Mouse (Mus musculus): ENCODE data around the gene Pip4k2a.
"Not testable (repeated sequence)": the region's sequence is repeated elsewhere in the genome, so short reads cannot be mapped to it uniquely, and the experiment has no call there.

Pip4k2a gene

DNA sequence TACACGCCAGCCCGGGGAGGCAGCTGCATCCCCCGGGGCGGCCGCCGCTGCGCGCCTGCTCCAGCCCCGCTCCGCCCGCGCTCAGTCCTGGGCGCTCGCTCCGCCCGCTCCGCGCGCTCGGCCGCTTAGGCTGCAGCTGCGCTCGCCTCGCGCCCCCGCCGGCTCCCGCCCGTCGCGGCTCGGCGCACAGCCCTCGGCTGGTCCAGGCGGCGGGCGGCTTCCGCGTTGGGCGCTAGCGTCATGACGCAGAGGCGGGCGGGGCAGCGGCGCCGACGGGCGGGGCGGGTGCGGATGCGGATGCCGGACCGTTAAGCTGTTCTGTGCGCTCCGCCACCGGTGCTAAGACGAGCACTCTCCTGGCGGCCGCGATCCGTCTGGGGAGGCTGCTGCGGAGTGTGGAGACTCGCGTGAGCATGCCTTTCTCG lies at the start of gene Pip4k2a, which contains the start of gene 4930426L09Rik:
TSS of gene Pip4k2a (minus strand) at position 73 of the 425 bp plus-strand sequence.
TSS of gene 4930426L09Rik (plus strand) at position 290 of the 425 bp plus-strand sequence.
- DNase-seq: peak; percentile 87

- DNase-seq: no peak
These were observed 40.1 kb upstream of the Pip4k2a start for GRCm38 (mm10) chr2:19037907-19038570.

DNA sequence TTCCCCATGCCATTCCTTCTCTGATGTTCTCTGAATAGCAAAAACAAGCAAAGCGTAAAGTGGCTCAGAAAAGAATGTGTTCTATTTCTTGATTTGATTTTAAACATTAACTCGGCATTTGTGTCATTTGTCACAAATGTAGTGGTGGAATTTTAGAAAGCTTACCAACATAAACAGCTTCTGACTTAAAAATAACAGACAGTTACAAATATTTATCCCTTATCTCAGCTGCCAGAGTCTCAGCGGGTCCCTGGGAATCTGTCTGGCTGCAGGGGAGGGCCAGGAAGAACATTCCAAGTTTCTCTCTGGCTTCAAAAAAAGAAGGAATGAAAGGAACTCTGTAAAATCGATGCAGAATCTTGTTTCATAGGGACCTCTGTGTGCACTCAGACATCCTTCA lies 39.5 kb upstream of the Pip4k2a start:
- peak; percentile 11 for DNase-seq

GRCm38 (mm10) chr2:19024807-19025206 lies 26.9 kb upstream of the Pip4k2a start:
- DNase-seq: no peak

GRCm38 (mm10) chr2:19018034-19018433 lies 20.1 kb upstream of the Pip4k2a start:
- DNase-seq: no peak

- no peak for DNase-seq
These were observed 18.9 kb upstream of the Pip4k2a start for GRCm38 (mm10) chr2:19016839-19017238.

- no peak for DNase-seq
These were observed 18.4 kb upstream of the Pip4k2a start for GRCm38 (mm10) chr2:19016348-19016747.

- no peak for DNase-seq
These were observed 13.5 kb upstream of the Pip4k2a start for GRCm38 (mm10) chr2:19011443-19011842.

DNA sequence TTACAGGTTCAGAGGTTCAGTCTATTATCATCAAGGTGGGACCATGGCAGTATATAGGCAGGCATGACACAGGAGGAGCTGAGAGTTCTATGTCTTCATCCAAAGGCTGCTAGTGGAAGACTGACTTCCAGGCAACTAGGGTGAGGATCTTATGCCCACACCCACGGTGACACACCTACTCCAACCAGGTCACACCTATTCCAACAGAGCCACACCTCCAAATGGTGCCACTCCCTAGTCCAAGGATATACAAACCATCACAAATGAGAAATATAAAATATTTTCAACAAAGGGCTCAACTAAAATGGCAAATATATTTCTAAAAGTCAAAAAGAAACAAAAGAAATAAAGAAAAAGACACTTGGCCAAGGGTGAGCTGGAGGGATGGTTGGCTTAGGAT lies 12.6 kb upstream of the Pip4k2a start:
- not testable (repeated sequence) for DNase-seq

DNA sequence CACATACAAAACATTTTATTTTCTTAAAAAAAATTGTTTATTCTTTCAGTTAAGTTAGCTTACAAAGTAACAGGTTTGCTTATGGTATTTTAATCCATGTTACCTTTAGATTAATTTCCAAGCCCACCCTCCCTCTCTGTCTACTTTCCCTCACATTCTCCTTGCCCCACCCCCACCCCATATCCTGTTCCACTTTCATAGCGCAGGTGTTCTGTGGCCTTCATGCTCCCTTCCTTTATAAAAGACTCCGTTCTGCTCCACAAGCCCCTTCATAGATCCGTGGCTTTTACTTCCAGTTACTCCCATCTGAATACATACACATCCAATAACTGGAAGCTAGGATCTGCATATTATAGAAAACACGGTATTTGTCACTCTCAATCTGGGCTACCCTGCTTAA lies 9.7 kb upstream of the Pip4k2a start:
- no peak for DNase-seq

DNA sequence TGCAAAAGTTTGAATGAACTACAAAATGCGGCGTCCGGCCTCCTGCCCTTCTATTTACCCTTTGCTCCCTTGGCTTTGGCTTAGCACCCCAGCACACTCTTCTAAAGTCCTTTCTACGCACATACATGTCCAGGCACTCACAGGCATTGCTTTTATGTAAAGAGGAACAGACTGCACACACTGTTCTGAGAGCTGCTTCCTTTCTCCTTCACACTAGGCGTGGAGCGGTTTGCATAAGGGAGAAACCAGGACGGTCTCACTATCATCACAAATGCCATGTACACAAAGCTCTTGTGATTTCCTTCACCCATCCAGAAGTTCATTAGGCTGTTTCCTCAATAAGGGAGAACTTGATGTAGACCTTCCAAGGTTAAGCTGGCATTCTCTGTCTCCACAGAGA lies 8.2 kb upstream of the Pip4k2a start:
- no peak for DNase-seq

DNA sequence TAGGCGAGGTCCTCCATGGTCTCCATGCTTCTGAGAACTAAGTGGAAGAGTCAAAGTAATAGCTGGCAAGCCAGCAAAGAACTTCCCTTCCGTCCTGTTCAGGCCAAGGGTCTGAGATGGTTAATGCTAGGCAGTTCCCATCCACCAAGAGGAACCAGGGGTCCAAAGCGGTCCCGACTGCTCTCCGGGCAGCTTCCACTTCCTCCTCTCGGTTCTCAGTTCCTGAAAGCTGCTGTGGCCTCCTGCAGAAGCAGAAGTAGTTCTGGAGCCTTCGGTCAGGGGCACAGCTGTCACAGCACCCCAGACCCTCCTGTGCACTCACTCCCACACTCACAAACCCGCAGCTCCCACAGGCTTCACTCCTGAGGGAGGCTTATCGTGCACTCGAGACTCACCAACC lies 6.9 kb upstream of the Pip4k2a start:
- DNase-seq: peak; percentile 7

DNA sequence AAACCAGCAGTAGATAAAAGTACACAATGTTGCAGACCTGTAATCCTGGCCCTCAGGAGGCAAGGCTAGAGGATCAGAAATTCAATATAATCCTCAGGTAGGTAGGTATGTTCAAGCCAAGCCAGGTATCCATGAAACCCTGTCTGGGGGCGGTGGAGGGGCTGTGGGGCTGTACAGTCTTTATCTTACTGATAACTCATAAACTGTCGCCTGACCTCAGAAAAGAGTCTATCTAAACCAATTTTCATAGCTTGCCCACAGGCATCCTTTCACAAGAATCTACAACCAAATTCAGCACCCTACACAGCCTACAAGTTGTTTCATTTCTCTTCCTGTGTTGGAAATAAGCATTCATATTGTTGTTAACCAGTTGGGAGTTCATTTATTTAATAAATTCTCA lies 1.5 kb upstream of the Pip4k2a start:
- no peak for DNase-seq

DNA sequence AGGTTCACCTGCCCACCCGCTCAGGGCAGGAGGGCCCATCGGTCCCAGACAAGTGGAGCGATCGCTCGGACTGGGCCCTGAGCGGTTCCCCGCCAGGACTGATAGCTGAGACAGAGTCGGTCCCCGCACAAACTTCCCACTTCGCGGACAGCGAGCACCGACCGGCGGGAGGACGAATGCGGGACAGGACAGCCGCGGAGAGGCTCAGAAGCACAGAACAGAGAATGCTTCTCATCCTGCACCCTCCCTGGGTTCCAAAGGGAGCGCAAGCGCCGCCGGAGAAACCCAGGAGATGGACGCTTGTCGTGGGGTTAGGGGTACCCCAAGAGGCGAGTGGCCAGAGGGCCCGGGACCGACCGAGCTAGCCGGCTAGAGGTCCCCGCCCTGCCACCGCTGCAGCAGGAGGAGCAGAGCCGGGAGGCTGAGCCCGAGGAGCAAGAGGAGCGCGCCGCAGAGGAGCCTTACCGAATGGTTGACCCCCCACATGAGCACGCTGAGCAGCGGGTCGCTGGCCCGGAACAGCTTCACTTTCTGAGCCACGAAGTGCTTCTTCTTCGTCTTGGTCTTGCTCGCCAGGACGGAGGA lies 447 bp downstream of the Pip4k2a start:
- DNase-seq: no peak

DNA sequence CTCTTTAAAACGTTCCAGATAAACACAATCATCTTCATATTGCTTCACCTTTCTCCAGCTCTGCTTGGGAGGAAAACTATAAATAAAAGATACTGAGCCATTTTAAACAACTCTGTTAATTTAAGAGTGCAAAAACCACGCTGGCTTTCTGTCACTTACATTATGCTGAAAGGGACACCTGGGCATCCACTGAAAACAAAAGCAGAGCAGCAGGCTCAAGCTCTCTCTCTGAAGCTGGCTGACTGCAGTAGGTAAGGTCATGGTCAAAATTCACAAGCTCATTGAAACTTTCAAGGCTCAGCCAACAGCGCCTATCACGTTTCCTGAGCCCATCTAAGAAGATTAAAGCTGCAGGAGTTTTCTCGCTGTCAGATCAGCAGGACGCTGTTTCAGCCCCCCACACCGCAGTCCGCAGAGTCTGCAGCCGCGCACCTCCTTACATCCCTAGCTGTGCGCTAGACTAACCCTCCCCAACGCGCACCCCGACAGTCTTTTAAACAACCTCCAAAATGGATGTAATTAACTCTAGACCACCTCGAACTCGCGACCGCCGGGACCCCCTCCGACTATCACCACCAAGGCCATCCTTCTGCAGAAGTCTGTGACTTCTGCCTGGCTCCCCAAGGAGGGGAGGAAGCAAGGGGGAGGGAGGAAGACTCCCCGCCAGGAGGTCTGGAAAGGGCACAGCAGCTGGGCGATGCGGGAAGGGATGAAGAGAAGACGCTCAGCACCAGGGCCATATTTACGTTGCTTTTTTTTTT lies 1.3 kb downstream of the Pip4k2a start:
- peak; percentile 11 for DNase-seq

DNA sequence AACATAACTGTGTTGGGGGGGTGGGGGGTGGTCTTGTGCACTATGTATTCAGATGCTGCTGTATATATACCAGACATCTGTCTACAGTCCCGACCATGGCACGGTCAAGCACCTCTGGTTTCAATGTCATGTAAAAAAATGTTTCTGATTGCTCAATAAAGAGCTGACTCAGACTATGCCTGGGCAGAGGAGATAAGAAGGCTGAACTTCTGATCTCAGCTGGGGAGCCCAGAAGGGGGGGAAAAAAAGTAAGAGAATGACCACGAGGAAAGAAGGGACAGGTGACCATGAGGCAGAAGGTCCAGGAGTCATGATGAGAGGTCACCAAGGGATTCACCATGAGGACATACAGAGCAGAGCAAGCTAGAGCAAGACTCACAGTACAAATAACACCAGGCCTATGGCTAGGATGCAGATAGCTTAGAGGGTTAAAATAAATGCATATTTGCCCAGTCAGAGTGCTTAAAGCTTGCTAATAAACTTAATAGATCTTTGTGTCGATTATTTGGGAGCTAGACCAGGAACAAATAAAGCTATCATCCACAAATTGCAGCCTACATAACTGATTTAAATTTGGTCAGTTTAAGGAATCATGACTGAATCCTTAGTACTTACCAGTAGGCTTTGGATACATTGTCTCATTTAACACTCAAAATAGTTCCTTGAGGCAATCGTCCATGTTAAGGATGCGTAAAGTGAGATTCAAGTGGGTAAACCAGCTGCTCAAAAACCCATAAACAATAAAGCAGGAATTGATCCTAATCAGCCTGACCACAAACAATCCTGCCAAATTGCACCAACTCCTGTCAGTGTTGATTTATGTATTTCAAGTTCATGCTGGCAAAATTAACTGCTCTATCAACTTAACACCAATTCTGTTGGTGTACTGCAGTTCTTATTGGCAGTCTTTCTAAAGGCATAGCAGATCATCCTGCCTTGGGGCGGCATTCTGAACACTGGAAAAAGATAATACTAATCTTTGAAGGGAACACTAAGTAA lies 5.1 kb downstream of the Pip4k2a start:
- no peak for DNase-seq

DNA sequence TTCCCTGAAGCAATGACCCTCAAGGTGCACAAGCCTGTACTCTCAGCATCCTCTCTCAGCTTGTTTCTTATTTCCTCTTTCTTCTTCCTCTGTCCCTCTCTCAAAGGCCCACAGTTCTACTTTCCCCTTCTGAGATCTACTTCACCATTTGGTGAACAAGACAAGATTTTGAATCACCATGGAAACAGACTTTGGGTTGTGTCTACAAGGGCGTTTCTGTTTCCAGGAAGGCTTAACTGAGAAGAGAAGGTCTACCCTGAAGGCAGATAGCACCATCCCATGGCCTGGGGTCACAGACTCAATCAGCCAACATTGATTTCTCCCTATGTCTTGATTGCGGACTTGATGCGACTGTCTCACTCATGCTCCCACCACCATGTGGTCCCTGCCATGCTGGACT lies 9.0 kb downstream of the Pip4k2a start:
- DNase-seq: no peak

DNA sequence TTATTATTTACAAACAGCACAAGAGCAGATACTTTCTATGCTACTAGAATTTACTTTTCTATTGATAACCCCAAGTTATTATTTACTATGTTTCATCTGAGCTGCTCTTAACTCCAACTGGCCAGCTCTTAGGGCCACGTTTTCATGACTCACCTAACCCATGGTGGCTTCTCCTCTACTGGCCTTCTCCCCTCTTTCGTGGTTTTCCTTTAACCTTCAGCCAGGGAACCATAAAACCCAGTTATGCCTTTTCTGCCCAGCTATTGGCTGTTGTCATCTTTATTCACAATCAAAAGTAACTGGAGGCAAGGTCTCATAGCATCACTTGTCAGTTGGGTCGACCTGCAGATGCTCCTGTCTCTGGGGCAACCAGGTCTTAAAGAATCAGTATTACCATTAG lies 12.4 kb downstream of the Pip4k2a start:
- DNase-seq: no peak

DNA sequence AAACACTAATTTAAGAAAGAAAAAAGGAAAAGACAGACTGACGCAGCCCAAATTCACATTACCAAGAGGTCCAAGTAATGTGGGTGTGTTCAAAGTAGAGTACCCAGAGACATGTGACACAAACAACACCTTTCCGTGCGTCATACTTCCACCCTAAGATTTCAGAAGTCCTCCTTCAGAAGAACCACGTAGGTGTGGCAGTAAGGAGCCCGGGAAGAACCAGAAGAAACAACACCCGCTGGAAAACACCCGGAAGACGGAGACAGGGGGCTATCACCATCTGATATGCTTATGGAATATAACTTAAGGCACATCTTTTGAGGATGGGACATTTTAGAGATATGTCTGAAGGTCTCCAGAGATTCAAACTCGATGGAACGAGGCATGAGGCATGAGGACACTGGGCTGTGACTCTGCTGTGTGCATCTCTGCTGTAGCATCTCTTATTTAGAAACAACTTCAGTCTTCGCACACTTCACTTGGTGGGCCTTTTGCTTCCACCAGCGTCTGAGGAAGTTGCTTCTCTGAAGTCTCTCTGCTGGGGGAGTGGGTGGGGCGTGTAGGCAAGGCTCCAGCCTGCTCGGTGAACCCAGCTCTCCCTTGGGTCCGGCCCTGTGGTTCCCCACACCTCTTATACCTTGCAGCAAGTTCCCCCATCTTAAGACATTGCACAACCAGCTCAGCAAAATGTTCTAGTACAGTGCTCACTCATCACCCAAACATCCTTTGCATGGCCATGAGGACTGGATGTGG lies 13.7 kb downstream of the Pip4k2a start:
- DNase-seq: no peak

- DNase-seq: no peak
These were observed 14.4 kb downstream of the Pip4k2a start for GRCm38 (mm10) chr2:18983546-18983945.

DNA sequence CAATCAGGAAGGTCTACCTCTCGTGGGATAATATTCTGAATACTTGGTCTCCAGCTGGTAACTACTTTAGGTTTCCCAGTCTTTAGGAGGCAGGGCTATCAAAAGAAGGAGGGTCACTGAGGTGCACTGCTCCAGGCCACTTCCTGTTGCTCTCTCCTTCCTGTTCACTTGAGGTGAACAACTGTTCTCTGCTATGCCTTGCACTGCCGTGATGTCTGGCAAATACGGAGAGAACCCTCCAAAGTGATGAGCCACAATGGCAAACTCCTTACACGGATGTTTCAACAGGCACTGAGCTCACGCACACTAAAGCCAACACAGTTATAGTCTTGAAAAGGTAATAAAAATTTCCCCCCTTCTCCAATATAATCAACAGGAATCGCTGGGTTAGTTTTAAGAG lies 15.3 kb downstream of the Pip4k2a start:
- DNase-seq: no peak

- no peak for DNase-seq
These were observed 18.3 kb downstream of the Pip4k2a start for GRCm38 (mm10) chr2:18979675-18980074.

All from kidney, adult 11 months (tissue).